ENCODE assay signal across 11 mouse cellular contexts in the genomic region with DNA sequence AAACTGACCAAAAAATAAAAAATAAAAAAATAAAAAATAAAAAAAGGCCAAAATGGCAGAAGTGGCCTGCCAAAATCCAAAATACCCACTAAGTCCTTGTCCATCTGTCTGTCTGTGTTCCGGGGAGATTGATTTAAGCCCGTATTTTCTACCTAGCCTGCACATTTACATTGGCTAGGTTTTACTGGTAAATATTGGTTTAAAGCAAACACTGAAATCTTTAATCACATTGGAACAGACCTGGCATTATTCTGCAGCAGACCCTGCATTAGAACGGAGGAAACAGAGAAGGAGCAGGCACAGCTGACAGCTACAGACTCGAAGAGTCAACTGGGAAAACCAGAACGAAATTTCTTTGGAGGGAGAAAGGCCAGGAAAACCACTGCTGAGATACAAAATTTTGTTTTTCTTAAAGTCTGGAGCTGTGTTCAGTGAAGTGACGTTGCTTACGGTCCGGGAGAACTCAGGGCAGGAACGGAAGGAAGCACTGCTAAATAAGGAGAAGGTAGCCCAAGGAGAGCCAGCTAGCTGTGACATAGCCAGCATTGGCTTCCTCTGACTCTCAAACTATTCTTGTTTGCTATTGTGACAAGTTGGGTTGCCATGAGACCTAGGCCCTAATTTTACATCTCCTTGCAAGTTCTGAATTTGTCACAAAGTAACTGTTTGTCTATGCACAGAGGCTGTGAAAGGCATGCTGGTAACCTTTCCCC.
DNase-seq lines count a peak whose midpoint lies in the region; ATAC-seq and TF ChIP-seq lines count a peak whose summit lies in the region.
"Had no signal": no experiment of that assay in that cellular context is flagged by ENCODE, and none has a peak within 500 bp of the region (broad histone marks: within the 10 kb centered on the region; RNA-seq: fewer than 3 reads in every experiment).

No protein-coding gene starts in this region.

- no peaks in the 10 kb centered on the region for H3K9me3 ChIP-seq in liver, postnatal 0 days (ENCODE audit: low read length)
- H3K9me3 ChIP-seq in liver, embryonic 11.5 days (ENCODE audit: control insufficient read depth, low read length): no peaks in the 10 kb centered on the region

- WGBS in liver, postnatal 0 days (ENCODE audit: insufficient replicate concordance): 40% methylated on average over 9 of the region's 9 CpGs
- WGBS in liver, embryonic 11.5 days: 55% methylated on average over 9 of the region's 9 CpGs
- 58% methylated on average over 9 of the region's 9 CpGs for WGBS in small intestine, adult 2 months

- DNase-seq in liver, postnatal 0 days: no peak
- DNase-seq in liver, embryonic 11.5 days (ENCODE audit: low spot score): no peak
- peak; percentile 59 to 63 for DNase-seq in heart, postnatal 10 days
- DNase-seq in urinary bladder, adult 18-20 months (ENCODE audit: low spot score in 2 of 2): no peak
- DNase-seq in adrenal gland, postnatal 4 days (ENCODE audit: low spot score in 2 of 2): no peak
- no peak for DNase-seq in neural tube, embryonic 10.5 days (ENCODE audit: extremely low spot score, low spot score)
- DNase-seq: thymus, postnatal 25 days had no signal

- H3K4me2 ChIP-seq in liver, postnatal 0 days (ENCODE audit: low read depth, low read length): peak overlapping the region; percentile 29
- H3K4me2 ChIP-seq in liver, embryonic 11.5 days: no peak overlapping the region

- TF ChIP-seq POLR2A in embryonic fibroblast, embryonic 13.5 days (IDR thresholded peaks at IDR 0.05; ENCODE audit: low read depth, low read length): no peak
- TF ChIP-seq POLR2A in small intestine, adult 2 months (IDR thresholded peaks at IDR 0.05; ENCODE audit: low read depth, low read length): no peak

- intact Hi-C loops in heart, postnatal 10 days (cut with DNase I): no loop called here

- H3K36me3 ChIP-seq in liver, postnatal 0 days (replicated peaks; ENCODE audit: insufficient read depth, low read length): no peaks in the 10 kb centered on the region
- H3K36me3 ChIP-seq in liver, embryonic 11.5 days (ENCODE audit: control insufficient read depth, insufficient read depth, low read length): no peaks in the 10 kb centered on the region
- H3K36me3 ChIP-seq in small intestine, adult 2 months (ENCODE audit: control insufficient read depth, insufficient read depth, low read length): no peaks in the 10 kb centered on the region

- H3K4me1 ChIP-seq in liver, postnatal 0 days (ENCODE audit: insufficient read depth): peaks cover 8% of the 10 kb centered on the region
- H3K4me1 ChIP-seq in liver, embryonic 11.5 days (replicated peaks; ENCODE audit: control insufficient read depth, insufficient read depth, low read length): no peaks in the 10 kb centered on the region
- H3K4me1 ChIP-seq in embryonic fibroblast, embryonic 13.5 days (ENCODE audit: control insufficient read depth, insufficient read depth, low read length): peaks cover 8% of the 10 kb centered on the region; the same call in 1 of the 2 replicates
- peaks cover 2% of the 10 kb centered on the region; the same call in 1 of the 2 replicates for H3K4me1 ChIP-seq in small intestine, adult 2 months (ENCODE audit: control insufficient read depth, insufficient read depth, insufficient read length, low read length)

- H3K27ac ChIP-seq in liver, postnatal 0 days (ENCODE audit: low read depth): 0 out of 2 replicates have a peak overlapping the region, but pooled peaks have one; percentile 11
- no peak overlapping the region for H3K27ac ChIP-seq in liver, embryonic 11.5 days (ENCODE audit: low read depth, low read length)
- peak overlapping the region; percentile 41; the same call in 1 of the 2 replicates for H3K27ac ChIP-seq in embryonic fibroblast, embryonic 13.5 days (ENCODE audit: insufficient read depth, low read length)
- 0 out of 2 replicates have a peak overlapping the region, but pooled peaks have one; percentile 16 for H3K27ac ChIP-seq in small intestine, adult 2 months (ENCODE audit: insufficient read depth, low read depth, low read length)
- H3K27ac ChIP-seq: kidney, postnatal 0 days had no signal

- no peaks in the 10 kb centered on the region for H3K27me3 ChIP-seq in liver, postnatal 0 days (ENCODE audit: insufficient read depth, low read length)
- no peaks in the 10 kb centered on the region for H3K27me3 ChIP-seq in liver, embryonic 11.5 days (replicated peaks; ENCODE audit: control insufficient read depth, insufficient read depth, low read length)
- H3K27me3 ChIP-seq in small intestine, adult 2 months (ENCODE audit: control insufficient read depth, insufficient read depth, low read length): no peaks in the 10 kb centered on the region

- TF ChIP-seq CTCF in liver, postnatal 0 days (IDR thresholded peaks at IDR 0.05; ENCODE audit: low read depth): no peak
- no peak for TF ChIP-seq CTCF in embryonic fibroblast, embryonic 13.5 days (IDR thresholded peaks at IDR 0.05; ENCODE audit: borderline replicate concordance, insufficient read depth, low read length)
- no peak for TF ChIP-seq CTCF in small intestine, adult 2 months (IDR thresholded peaks at IDR 0.05; ENCODE audit: extremely low read depth, insufficient read length, insufficient replicate concordance, low read depth, low read length)

- no peak overlapping the region for H3K9ac ChIP-seq in liver, postnatal 0 days (replicated peaks)
- no peak overlapping the region for H3K9ac ChIP-seq in liver, embryonic 11.5 days (ENCODE audit: low read depth, low read length)

- ATAC-seq in liver, postnatal 0 days: peak; percentile 54
- no peak for ATAC-seq in liver, embryonic 11.5 days (replicated peaks; ENCODE audit: low FRiP score)
- ATAC-seq: forebrain, embryonic 16.5 days had no signal

- H3K4me3 ChIP-seq in liver, postnatal 0 days (ENCODE audit: low read depth, low read length): 0 out of 2 replicates have a peak overlapping the region, but pooled peaks have one; percentile 3
- H3K4me3 ChIP-seq in liver, embryonic 11.5 days (ENCODE audit: low read depth, low read length): no peak overlapping the region
- no peak overlapping the region for H3K4me3 ChIP-seq in embryonic fibroblast, embryonic 13.5 days (ENCODE audit: insufficient read depth, low read length)
- no peak overlapping the region for H3K4me3 ChIP-seq in small intestine, adult 2 months (ENCODE audit: low read depth, low read length)

- TF ChIP-seq EP300 in liver, postnatal 0 days (IDR thresholded peaks at IDR 0.05; ENCODE audit: low read depth): no peak

Comparison
In these comparisons a context has a peak if more than half of its experiments do, and no peak if none do; other contexts are left out.
1. DNase-seq: peak in heart, postnatal 10 days (2 of 2); none in liver, postnatal 0 days (single experiment), liver, embryonic 11.5 days (single experiment), urinary bladder, adult 18-20 months (0 of 2), adrenal gland, postnatal 4 days (0 of 2) and neural tube, embryonic 10.5 days (single experiment).